Mouse (Mus musculus): ENCODE measurements around the gene Cspg4.

GRCm38 (mm10) chr9:56873097-56873496 lies 8.3 kb downstream of the Cspg4 start:
- no peak for TF ChIP-seq CTCF (IDR thresholded peaks at IDR 0.05; ENCODE audit: low read depth)
- no peak for TF ChIP-seq EP300 (IDR thresholded peaks at IDR 0.05; ENCODE audit: low read depth)
